Mouse (Mus musculus) limb, embryonic 14.5 days (tissue): ENCODE results near the gene Dtx4. TPM values are rescaled to one million over a fixed set of nuclear protein-coding genes. Genes with fewer than 3 reads are reported as not detected.

Experiments
- ATAC-seq: fragments of 200-750 bp; cut with Nextera tagmentation; 2 replicates; pipeline ENCODE4 v1.8.0; 2017; ENCODE audit warnings: low read depth, moderate number of reproducible peaks, moderate TSS enrichment; ENCODE audit not compliant: low FRiP score
- DNase-seq: peaks from one replicate; pipeline ENCODE4 v3.0.0-alpha.2; 2015; ENCODE audit warnings: low spot score
- H3K27ac ChIP-seq: fragments of 300-500 bp; sonication (generic); replicated peaks from 2 replicates; pipeline ENCODE4 v1.5.1; 2014; ENCODE audit warnings: low read depth, mild to moderate bottlenecking, low read length, moderate library complexity, mixed read lengths
- H3K27me3 ChIP-seq: fragments of 300-500 bp; sonication (generic); 2 replicates; pipeline ENCODE4 v1.6.1; 2014; ENCODE audit warnings: low read length, mixed read lengths; ENCODE audit not compliant: control insufficient read depth, insufficient read depth
- H3K36me3 ChIP-seq: fragments of 300-500 bp; sonication (generic); 2 replicates; pipeline ENCODE4 v1.6.1; 2014; ENCODE audit warnings: mild to moderate bottlenecking, low read length, moderate library complexity, mixed read lengths; ENCODE audit not compliant: control insufficient read depth, insufficient read depth
- H3K4me1 ChIP-seq: fragments of 300-500 bp; sonication (generic); 2 replicates; pipeline ENCODE4 v1.6.1; 2014; ENCODE audit warnings: antibody characterized with exemption, low read length, mixed read lengths; ENCODE audit not compliant: control insufficient read depth, insufficient read depth
- H3K4me2 ChIP-seq: fragments of 300-500 bp; sonication (generic); replicated peaks from 2 replicates; pipeline ENCODE4 v1.6.1; 2014; ENCODE audit warnings: low read depth, mild to moderate bottlenecking, low read length, moderate library complexity; ENCODE audit not compliant: severe bottlenecking
- H3K4me3 ChIP-seq: fragments of 300-500 bp; sonication (generic); replicated peaks from 2 replicates; pipeline ENCODE4 v1.5.1; 2014; ENCODE audit warnings: low read length
- H3K9ac ChIP-seq: fragments of 300-500 bp; sonication (generic); 2 replicates; pipeline ENCODE4 v1.6.1; 2014; ENCODE audit warnings: mild to moderate bottlenecking, low read depth, low read length, moderate library complexity; ENCODE audit not compliant: severe bottlenecking
- H3K9me3 ChIP-seq: fragments of 300-500 bp; sonication (generic); 2 replicates; pipeline ENCODE4 v1.6.1; 2016; ENCODE audit warnings: low read length; ENCODE audit not compliant: control insufficient read depth
- POLR2A ChIP-seq: fragments of 200-500 bp; IDR thresholded peaks from 2 replicates; pipeline ENCODE4 v1.8.0; 2012; ENCODE audit warnings: inconsistent platforms, mild to moderate bottlenecking, moderate library complexity, borderline replicate concordance; ENCODE audit not compliant: insufficient read depth, insufficient read length; ENCODE audit errors: extremely low read depth
- WGBS: fragments of 180-500 bp; shearing (Covaris S2); extraction: QIAGEN DNeasy Blood & Tissue Kit; methylation state at CpG from one replicate; pipeline ENCODE4 v1.1.7; 2014; 5-methylcytosine and 5-hydroxymethylcytosine counted together
- polyA plus RNA-seq, 2 experiments: library from polyadenylated mRNA; depleted of rRNA in 1 of 2; stranded (reverse) in 1 of 2; unstranded in 1 of 2; fragments of >200 nt; fragmentation: Nextera tagmentation in 1 of 2; extraction: Ambion mirVana in 1 of 2; gene quantifications; 2 replicates each; pipeline versions ENCODE4 v1.2.1 to v1.2.3; 2012 to 2014

The Dtx4 gene
- polyA plus RNA-seq, 2 experiments: 10.3 to 10.4 TPM

GRCm38 (mm10) chr19:12445014-12445413, 56.2 kb downstream of the Dtx4 start:
- Histone ChIP-seq H3K9ac (no peak overlapping the region), H3K4me2 (no peak overlapping the region), H3K9me3 (no peaks in the 10 kb centered on the region), H3K27ac (no peak overlapping the region), H3K4me3 (no peak overlapping the region), H3K27me3 (no peaks in the 10 kb centered on the region), H3K4me1 (no peaks in the 10 kb centered on the region), H3K36me3 (no peaks in the 10 kb centered on the region)
- no peak for ATAC-seq
- no peak for TF ChIP-seq POLR2A
- no peak for DNase-seq
- WGBS: 76% methylated on average over 3 of the region's 3 CpGs

- Histone ChIP-seq H3K4me2 (no peak overlapping the region), H3K9ac (no peak overlapping the region), H3K36me3 (no peaks in the 10 kb centered on the region), H3K27me3 (no peaks in the 10 kb centered on the region), H3K27ac (no peak overlapping the region), H3K4me3 (no peak overlapping the region), H3K9me3 (no peaks in the 10 kb centered on the region), H3K4me1 (no peaks in the 10 kb centered on the region)
- no peak for TF ChIP-seq POLR2A
- no peak for DNase-seq
- ATAC-seq: no peak
- 73% methylated on average over 4 of the region's 4 CpGs for WGBS
Observed at GRCm38 (mm10) chr19:12442560-12442959, 58.7 kb downstream of the Dtx4 start.

DNA sequence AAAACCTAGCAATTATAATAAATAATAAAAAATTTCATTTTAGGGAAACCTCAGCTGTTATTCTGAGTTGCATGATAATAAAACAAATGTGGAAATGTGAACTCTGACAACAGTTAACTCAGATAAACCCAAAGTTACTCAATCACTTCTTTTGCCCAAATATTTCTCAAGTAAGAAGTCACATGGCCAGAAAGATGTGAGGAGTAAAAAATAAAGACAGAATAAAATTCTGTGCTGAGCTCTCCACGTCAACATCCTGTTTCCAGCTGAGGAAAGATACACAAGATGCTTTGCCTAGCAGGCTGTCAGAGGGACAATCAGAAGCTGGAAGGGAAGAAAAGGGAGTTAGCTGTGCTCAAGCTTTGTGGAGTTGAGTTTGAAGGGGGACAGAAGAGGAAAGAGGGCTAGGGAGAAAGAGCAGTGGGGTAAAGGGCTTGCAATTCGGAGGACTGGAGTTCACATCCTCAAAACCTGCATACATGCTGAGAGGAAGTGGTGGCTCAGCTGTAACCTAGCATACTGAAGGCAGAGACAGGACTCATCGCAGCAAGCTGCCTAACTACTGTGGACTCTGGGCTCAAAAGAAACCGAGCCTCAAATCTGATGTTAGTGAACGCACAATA, 61.0 kb downstream of the Dtx4 start:
- no peak for DNase-seq
- no peaks in the 10 kb centered on the region for H3K4me1 ChIP-seq
- no peak for ATAC-seq
- H3K27me3 ChIP-seq: no peaks in the 10 kb centered on the region
- H3K4me2 ChIP-seq: no peak overlapping the region
- H3K9ac ChIP-seq: no peak overlapping the region
- no peak overlapping the region for H3K4me3 ChIP-seq
- TF ChIP-seq POLR2A: no peak
- 69% methylated on average over 5 of the region's 5 CpGs for whole genome bisulfite sequencing
- no peak overlapping the region for H3K27ac ChIP-seq
- no peaks in the 10 kb centered on the region for H3K9me3 ChIP-seq
- H3K36me3 ChIP-seq: no peaks in the 10 kb centered on the region

- no peaks in the 10 kb centered on the region for H3K36me3 ChIP-seq
- no peak overlapping the region for H3K9ac ChIP-seq
- no peaks in the 10 kb centered on the region for H3K27me3 ChIP-seq
- no peak overlapping the region for H3K27ac ChIP-seq
- H3K4me1 ChIP-seq: no peaks in the 10 kb centered on the region
- no peaks in the 10 kb centered on the region for H3K9me3 ChIP-seq
- H3K4me3 ChIP-seq: no peak overlapping the region
- WGBS: 53% methylated on average over 1 of the region's 1 CpGs
- DNase-seq: no peak
- TF ChIP-seq POLR2A: no peak
- ATAC-seq: no peak
- no peak overlapping the region for H3K4me2 ChIP-seq
Observed at GRCm38 (mm10) chr19:12439581-12439980, 61.7 kb downstream of the Dtx4 start.

DNA sequence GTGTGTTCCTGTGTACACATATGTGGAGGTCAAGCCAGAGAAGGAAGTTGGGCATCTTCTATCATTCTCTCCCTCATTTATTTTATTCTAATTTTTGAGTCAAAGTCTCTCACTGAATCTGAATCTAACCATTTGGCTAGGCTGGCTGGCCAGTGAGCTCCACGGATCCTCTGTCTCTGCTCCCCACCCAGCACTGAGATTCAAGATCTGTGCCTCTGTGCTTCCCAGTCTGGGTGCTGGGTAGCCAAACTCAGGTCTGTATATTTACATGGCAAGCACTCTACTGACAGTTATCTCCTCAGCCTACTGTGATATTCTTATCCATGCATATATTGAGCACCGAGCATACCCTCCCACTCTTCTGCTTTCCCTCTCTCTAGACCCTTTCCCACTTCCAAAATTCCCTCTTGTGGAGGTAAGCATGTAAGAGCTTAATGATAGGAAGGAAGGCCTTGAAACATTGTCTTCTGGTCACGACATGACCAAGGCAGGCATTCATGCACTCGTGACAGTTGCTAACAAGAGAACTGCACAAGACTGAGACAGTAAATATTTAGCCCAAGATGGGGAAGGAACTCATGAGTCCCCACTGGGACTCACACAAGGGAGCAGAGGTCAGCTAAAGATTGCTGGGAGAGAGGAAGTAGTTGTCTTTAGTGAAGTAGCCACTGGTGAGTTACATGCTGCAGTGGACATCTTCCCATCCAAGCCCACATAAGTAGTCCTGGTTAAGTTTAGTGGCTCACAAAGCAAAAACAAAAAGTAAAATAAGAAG, 65.3 kb downstream of the Dtx4 start:
- WGBS: 84% methylated on average over 4 of the region's 4 CpGs
- no peak for ATAC-seq

More for the DNA sequence above, 65.3 kb downstream of the Dtx4 start:
- DNase-seq: no peak
- Histone ChIP-seq H3K4me1 (no peaks in the 10 kb centered on the region), H3K36me3 (no peaks in the 10 kb centered on the region), H3K9ac (no peak overlapping the region), H3K27ac (no peak overlapping the region), H3K27me3 (no peaks in the 10 kb centered on the region), H3K4me3 (no peak overlapping the region), H3K9me3 (no peaks in the 10 kb centered on the region), H3K4me2 (no peak overlapping the region)
- no peak for TF ChIP-seq POLR2A
